Mouse (Mus musculus) layer of hippocampus, adult 2 months (tissue): ENCODE results near the gene Ubxn2a. TPM values are rescaled to one million over a fixed set of nuclear protein-coding genes. Genes with fewer than 3 reads are reported as not detected.
"Not testable (repeated sequence)": the region's sequence is repeated elsewhere in the genome, so short reads cannot be mapped to it uniquely, and the experiment has no call there.

Experiments
- DNase-seq, 2 experiments: peaks; one replicate each; pipeline ENCODE4 v3.0.0; 2022; ENCODE audit warnings: low spot score in 2 of 2
- H3K27ac ChIP-seq: fragments of 200-600 bp; 2 replicates; pipeline ENCODE4 v1.8.1; 2022
- H3K4me3 ChIP-seq: fragments of 200-600 bp; 2 replicates; pipeline ENCODE4 v1.8.1; 2022; ENCODE audit warnings: mild to moderate bottlenecking
- CTCF ChIP-seq: fragments of 200-600 bp; conservative IDR thresholded peaks from 2 replicates; pipeline ENCODE4 v1.8.1; 2022; ENCODE audit warnings: antibody characterized with exemption, mild to moderate bottlenecking, moderate library complexity
- long read RNA-seq, 2 experiments: library from polyadenylated mRNA; stranded (forward); transcript quantifications; one replicate each; pipeline ENCODE4 v2.0.0; 2021; ENCODE audit warnings: borderline mapping rate in 2 of 2
- total RNA-seq, 2 experiments: library from RNA; stranded (reverse); gene quantifications; 2 replicates each; pipeline ENCODE4 v1.2.3; 2021

Ubxn2a gene
- total RNA-seq: 10 to 100 TPM; 43.9 to 46.0 TPM
- long read RNA-seq, experiment 1, transcript Ubxn2a-201 (7 exons, 2,696 nt): major isoform, 25 of 48 reads
- long read RNA-seq, experiment 1, partial matches to known transcripts: 5 of 48 reads
- long read RNA-seq, experiment 1, other reads (novel, unspliced or antisense): 15 of 48 reads
- long read RNA-seq, experiment 2, transcript Ubxn2a-201 (7 exons, 2,696 nt): major isoform, 33 of 76 reads
- long read RNA-seq, experiment 2, partial matches to known transcripts: 6 of 76 reads
- long read RNA-seq, experiment 2, other reads (novel, unspliced or antisense): 35 of 76 reads

DNA sequence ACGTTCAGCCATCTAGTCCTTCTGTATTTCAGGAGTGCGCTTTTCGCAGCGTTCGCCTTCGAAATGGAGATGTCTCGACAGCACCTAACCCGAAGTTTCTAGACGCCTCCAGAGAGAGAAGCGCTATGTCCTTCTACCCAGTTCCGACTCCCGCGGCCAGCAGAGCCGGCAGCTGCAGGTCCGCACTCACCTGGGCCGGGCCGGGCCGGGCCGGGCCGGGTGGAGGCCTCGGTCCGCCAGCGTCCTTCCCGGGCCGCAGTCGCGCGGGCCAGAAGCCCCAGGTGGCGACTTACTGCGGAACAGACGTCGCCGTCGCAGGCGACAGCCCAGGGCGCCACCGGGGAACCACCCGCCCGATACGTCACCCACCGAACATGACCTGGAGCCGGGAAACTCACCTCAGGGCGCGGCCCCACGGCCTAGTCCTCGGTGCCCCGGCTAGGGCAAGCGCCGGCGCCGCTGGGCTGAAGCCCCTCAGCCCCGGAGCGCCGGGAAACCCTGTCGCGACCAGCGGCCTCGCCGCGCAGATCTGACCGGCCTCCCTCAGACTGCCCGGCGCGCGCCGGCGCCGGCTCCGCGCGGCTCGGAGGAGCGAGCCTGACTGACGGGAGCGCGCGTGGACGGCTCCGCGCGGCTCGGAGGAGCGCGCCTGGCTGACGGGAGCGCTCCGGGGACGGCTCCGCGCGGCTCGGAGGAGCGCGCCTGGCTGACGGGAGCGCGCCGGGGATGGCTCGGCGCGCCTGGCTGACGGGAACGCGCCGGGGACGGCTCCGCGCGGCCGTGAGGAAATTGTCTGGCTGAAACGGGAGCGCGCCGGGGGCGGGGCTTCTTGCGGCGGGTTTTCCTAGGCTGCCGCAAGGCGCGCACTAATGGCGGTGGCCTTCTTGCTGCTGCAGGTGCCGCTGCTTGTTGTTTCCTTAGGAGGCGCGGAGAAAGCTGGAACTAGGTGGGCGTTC, at the start of gene Ubxn2a:
Gene Ubxn2a, minus strand, starts transcription at position 755 of the 956 bp plus-strand sequence.
- Histone ChIP-seq H3K4me3 (peak within 1 kb of the TSS; percentile 92), H3K27ac (peak within 1 kb of the TSS; percentile 97)
- TF ChIP-seq CTCF: peak; percentile 63
- DNase-seq: peak; percentile 89 to 96

DNA sequence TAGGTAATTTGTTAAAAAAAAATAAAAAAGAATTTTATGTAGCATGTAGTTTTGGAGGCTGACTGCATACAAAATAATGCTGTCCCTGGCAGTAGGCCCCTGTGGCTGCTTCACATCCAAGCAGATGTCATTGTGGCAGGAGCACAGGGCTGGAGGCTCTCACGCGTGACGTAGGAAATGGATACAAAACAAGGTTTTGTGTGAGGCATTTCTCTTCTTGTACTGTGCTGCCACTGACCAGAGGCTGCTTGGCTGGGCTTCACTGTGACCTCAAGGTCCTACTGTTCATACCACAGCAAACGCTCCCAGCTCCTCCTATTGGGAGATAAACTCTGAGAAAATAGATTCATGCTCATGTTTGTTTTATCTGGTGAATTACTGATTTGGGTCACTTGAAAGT, 45.7 kb upstream of the Ubxn2a start:
- no peak for TF ChIP-seq CTCF
- H3K27ac ChIP-seq: peak overlapping the region; percentile 28
- no peak overlapping the region for H3K4me3 ChIP-seq
- DNase-seq: peak in 1 of 2 experiments; percentile 14

GRCm38 (mm10) chr12:4952272-4952671, 44.8 kb upstream of the Ubxn2a start:
- 0 out of 2 replicates have a peak overlapping the region, but pooled peaks have one; percentile 7 for H3K27ac ChIP-seq
- H3K4me3 ChIP-seq: no peak overlapping the region
- no peak for TF ChIP-seq CTCF
- no peak for DNase-seq

- no peak overlapping the region for H3K4me3 ChIP-seq
- peak; percentile 48 for TF ChIP-seq CTCF
- 0 out of 2 replicates have a peak overlapping the region, but pooled peaks have one; percentile 49 for H3K27ac ChIP-seq
- no peak for DNase-seq
Observed at GRCm38 (mm10) chr12:4930820-4931548, 23.5 kb upstream of the Ubxn2a start.

DNA sequence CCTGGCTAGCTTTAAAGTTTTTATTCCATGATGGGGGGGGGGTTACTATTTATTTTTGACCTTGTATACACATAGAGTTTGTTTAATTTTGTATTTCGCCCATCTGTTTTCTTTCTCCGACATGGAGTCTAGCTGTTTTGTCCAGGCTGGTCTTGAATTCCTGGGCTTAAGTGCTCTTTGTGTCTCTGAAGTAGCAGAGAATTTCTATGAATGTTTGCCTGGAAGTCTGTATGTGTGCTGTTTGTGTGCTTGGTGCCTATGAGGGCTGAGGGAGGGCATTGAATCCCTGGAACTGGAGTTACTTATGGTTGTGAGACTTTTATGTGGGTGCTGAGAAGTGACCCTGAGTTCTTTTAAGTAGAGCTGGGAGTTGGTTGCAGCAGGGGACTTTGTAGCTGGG, 20.7 kb upstream of the Ubxn2a start:
- H3K4me3 ChIP-seq: no peak overlapping the region
- TF ChIP-seq CTCF: no peak
- DNase-seq: no peak
- H3K27ac ChIP-seq: no peak overlapping the region

DNA sequence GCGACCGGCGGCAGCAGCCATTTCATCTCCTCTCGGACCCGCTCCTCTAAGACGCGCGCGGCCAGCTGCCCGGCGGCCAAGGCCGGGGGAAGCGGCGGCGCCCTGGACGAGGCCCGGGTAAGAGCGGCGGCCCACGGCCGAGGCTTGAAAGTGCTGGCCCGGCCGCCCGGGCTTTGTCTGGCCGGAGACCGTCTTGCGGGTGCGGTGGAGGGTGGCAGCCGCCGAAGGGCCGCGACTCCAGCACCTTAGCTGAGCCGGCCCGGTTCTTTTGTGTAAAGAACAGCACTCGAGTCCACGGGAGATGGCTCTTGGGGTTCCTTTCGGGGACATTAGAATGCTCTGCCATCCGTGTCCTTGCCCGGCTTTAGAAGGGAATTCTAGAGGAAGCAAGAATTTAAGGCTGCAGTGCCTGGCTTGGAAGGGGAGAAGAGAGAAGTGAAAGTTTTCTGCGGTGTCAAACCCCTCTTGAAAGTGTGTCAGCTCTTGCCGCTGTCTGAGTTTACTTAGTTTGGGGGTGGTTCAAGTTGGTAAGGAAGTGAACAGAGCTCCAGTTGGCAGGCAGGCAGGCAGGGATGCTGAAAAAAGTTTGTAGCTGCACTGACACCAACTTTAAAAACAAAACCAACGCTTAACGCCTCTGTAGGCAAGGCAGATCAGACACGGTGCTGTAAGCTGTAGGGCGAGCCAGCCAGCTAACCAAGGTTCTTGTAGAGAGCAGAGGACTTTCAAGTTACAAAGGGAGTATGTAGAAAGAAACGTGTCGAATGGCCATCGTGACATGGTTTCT, 10.5 kb upstream of the Ubxn2a start:
- H3K4me3 ChIP-seq: peak overlapping the region; percentile 86
- peak overlapping the region; percentile 99 for H3K27ac ChIP-seq
- DNase-seq: peak; percentile 21 to 39
- TF ChIP-seq CTCF: no peak

GRCm38 (mm10) chr12:4916994-4917804, 9.7 kb upstream of the Ubxn2a start, which contains the start of gene Atad2b:
Gene Atad2b (plus strand): TSS chr12:4917353.
- TF ChIP-seq CTCF: peak; percentile 98

GRCm38 (mm10) chr12:4914944-4915343, 7.4 kb upstream of the Ubxn2a start:
- Histone ChIP-seq H3K4me3 (no peak overlapping the region), H3K27ac (no peak overlapping the region)
- no peak for DNase-seq
- no peak for TF ChIP-seq CTCF

More at GRCm38 (mm10) chr12:4916994-4917804, 9.7 kb upstream of the Ubxn2a start, which contains the start of gene Atad2b:
- DNase-seq: peak; percentile 97 to 98
- Histone ChIP-seq H3K4me3 (peak within 1 kb of the TSS; percentile 86), H3K27ac (peak within 1 kb of the TSS; percentile 99)

DNA sequence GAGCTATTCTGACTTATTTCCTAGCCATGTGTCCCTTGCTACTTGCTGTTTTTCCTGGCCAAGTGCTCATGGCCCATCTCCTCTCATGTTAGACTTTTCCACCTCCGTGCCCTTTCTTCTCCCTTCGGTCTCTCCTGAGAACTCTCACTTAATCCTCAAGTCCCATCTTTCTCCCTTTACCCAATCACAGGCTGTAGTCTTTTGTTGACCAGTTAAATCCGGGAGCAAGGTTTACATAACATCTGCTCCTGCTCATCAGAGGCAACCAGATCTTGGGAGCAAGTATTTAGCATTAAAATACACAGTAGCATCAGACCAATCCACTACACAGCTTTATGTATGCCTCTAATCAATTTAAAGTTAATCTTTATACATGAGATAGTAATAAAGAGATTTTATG, 6.9 kb upstream of the Ubxn2a start:
- TF ChIP-seq CTCF: no peak
- no peak for DNase-seq
- H3K27ac ChIP-seq: no peak overlapping the region
- no peak overlapping the region for H3K4me3 ChIP-seq

DNA sequence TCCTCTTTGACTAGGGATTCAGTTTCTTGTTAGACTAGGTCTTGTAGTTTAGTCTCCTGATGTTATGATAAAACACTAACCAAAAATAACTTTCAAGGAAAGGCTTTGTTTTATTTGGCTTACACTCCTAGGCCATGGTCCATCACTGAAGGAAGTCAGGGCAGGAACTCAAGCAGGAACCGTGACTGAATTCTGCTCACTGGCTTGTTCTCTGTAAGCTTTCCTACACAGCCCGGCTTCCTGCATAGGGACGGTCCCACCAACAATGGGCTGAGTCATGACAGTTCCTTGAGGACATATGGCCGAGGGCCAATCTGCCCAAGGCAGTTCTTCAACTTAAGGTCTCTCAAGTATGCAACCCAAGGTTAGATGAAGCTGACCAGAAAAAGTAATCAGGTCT, 4.2 kb upstream of the Ubxn2a start:
- no peak for TF ChIP-seq CTCF
- no peak overlapping the region for H3K4me3 ChIP-seq
- no peak for DNase-seq
- H3K27ac ChIP-seq: no peak overlapping the region

DNA sequence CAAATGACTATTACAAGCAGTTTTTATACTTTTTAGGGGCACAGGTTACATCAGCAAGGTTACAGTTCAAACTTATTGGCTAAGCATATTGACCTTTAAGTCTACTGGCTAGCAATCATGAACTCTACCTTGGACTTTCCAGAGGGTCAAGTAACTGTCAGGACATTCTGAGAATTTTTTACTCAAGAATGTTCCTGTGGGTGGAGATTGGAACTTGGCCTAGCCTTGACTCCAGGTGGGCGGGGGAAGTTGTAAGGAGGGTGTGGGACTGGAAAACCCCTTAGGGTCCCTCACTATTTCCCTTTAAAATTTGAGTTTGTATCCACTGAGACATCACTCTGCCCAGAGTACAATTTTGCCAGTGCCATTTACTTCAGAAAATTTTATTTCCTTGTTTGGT, 3.0 kb upstream of the Ubxn2a start:
- H3K27ac ChIP-seq, H3K4me3 ChIP-seq, DNase-seq: not testable (repeated sequence)
